Mouse (Mus musculus): Measurements from ENCODE around the gene Slu7. TPM values are rescaled to one million over a fixed set of nuclear protein-coding genes. Genes with fewer than 3 reads are reported as not detected.

Slu7 gene
- polyA plus RNA-seq, 1 experiment: 7.3 TPM

GRCm38 (mm10) chr11:43412771-43413451, 20.6 kb upstream of the Slu7 start:
- TF ChIP-seq GATA1 (IDR thresholded peaks at IDR 0.05; ENCODE audit: borderline replicate concordance, low read length) (no peak), FLI1 (IDR thresholded peaks at IDR 0.05; ENCODE audit: low read length) (no peak)
- Histone ChIP-seq H3K27me3 (replicated peaks) (no peaks in the 10 kb centered on the region), H3K36me3 (replicated peaks; ENCODE audit: low read length) (peaks cover 12% of the 10 kb centered on the region), H3K9me3 (no peaks in the 10 kb centered on the region), H3K4me1 (peaks cover 23% of the 10 kb centered on the region), H3K4me3 (replicated peaks) (no peak overlapping the region)

- TF ChIP-seq GATA1 (IDR thresholded peaks at IDR 0.05; ENCODE audit: borderline replicate concordance, low read length) (no peak), FLI1 (IDR thresholded peaks at IDR 0.05; ENCODE audit: low read length) (no peak)
- H3K9me3 ChIP-seq: no peaks in the 10 kb centered on the region
- H3K4me3 ChIP-seq (replicated peaks): no peak overlapping the region
- no peaks in the 10 kb centered on the region for H3K27me3 ChIP-seq (replicated peaks)
- peaks cover 49% of the 10 kb centered on the region for H3K36me3 ChIP-seq (replicated peaks; ENCODE audit: low read length)
- peaks cover 11% of the 10 kb centered on the region for H3K4me1 ChIP-seq
Measured at GRCm38 (mm10) chr11:43417201-43417600, 16.3 kb upstream of the Slu7 start.

- Histone ChIP-seq H3K4me3 (replicated peaks) (no peak overlapping the region), H3K36me3 (replicated peaks; ENCODE audit: low read length) (peaks cover 53% of the 10 kb centered on the region), H3K4me1 (peaks cover 34% of the 10 kb centered on the region), H3K27me3 (replicated peaks) (no peaks in the 10 kb centered on the region), H3K9me3 (no peaks in the 10 kb centered on the region)
- TF ChIP-seq FLI1 (IDR thresholded peaks at IDR 0.05; ENCODE audit: low read length): no peak
Measured at GRCm38 (mm10) chr11:43424386-43424785, 9.2 kb upstream of the Slu7 start.

- peaks cover 34% of the 10 kb centered on the region for H3K4me1 ChIP-seq
- peak overlapping the region; percentile 97 for H3K4me3 ChIP-seq (replicated peaks)
- TF ChIP-seq FLI1 (IDR thresholded peaks at IDR 0.05; ENCODE audit: low read length): no peak
- TF ChIP-seq GATA1 (IDR thresholded peaks at IDR 0.05; ENCODE audit: borderline replicate concordance, low read length): no peak
- no peaks in the 10 kb centered on the region for H3K9me3 ChIP-seq
- peaks cover 47% of the 10 kb centered on the region for H3K36me3 ChIP-seq (replicated peaks; ENCODE audit: low read length)
- H3K27me3 ChIP-seq (replicated peaks): no peaks in the 10 kb centered on the region
Measured at GRCm38 (mm10) chr11:43425166-43425709, 8.3 kb upstream of the Slu7 start.

GRCm38 (mm10) chr11:43425824-43426413, 7.6 kb upstream of the Slu7 start, which contains the start of gene Pttg1:
TSS of gene Pttg1 (minus strand) at chr11:43426251.
- Histone ChIP-seq H3K27me3 (replicated peaks) (no peaks in the 10 kb centered on the region), H3K4me1 (peaks cover 34% of the 10 kb centered on the region), H3K9me3 (no peaks in the 10 kb centered on the region), H3K36me3 (replicated peaks; ENCODE audit: low read length) (peaks cover 40% of the 10 kb centered on the region), H3K4me3 (replicated peaks) (peak within 1 kb of the TSS; percentile 97)
- no peak for TF ChIP-seq FLI1 (IDR thresholded peaks at IDR 0.05; ENCODE audit: low read length)
- TF ChIP-seq GATA1 (IDR thresholded peaks at IDR 0.05; ENCODE audit: borderline replicate concordance, low read length): no peak

GRCm38 (mm10) chr11:43426414-43426884, 7.1 kb upstream of the Slu7 start:
- Histone ChIP-seq H3K36me3 (replicated peaks; ENCODE audit: low read length) (peaks cover 36% of the 10 kb centered on the region), H3K4me1 (peaks cover 34% of the 10 kb centered on the region), H3K4me3 (replicated peaks) (peak overlapping the region; percentile 97), H3K27me3 (replicated peaks) (no peaks in the 10 kb centered on the region), H3K9me3 (no peaks in the 10 kb centered on the region)
- TF ChIP-seq GATA1 (IDR thresholded peaks at IDR 0.05; ENCODE audit: borderline replicate concordance, low read length) (no peak), FLI1 (IDR thresholded peaks at IDR 0.05; ENCODE audit: low read length) (no peak)

GRCm38 (mm10) chr11:43434024-43434407, 472 bp downstream of the Slu7 start:
- H3K36me3 ChIP-seq (replicated peaks; ENCODE audit: low read length): peaks cover 35% of the 10 kb centered on the region
- H3K4me3 ChIP-seq (replicated peaks): peak overlapping the region; percentile 95
- H3K9me3 ChIP-seq: no peaks in the 10 kb centered on the region
- H3K27me3 ChIP-seq (replicated peaks): no peaks in the 10 kb centered on the region
- H3K4me1 ChIP-seq: peaks cover 31% of the 10 kb centered on the region
- TF ChIP-seq GATA1 (IDR thresholded peaks at IDR 0.05; ENCODE audit: borderline replicate concordance, low read length): no peak
- no peak for TF ChIP-seq FLI1 (IDR thresholded peaks at IDR 0.05; ENCODE audit: low read length)

- TF ChIP-seq FLI1 (IDR thresholded peaks at IDR 0.05; ENCODE audit: low read length) (no peak), GATA1 (IDR thresholded peaks at IDR 0.05; ENCODE audit: borderline replicate concordance, low read length) (no peak)
- no peaks in the 10 kb centered on the region for H3K9me3 ChIP-seq
- no peak overlapping the region for H3K4me3 ChIP-seq (replicated peaks)
- H3K36me3 ChIP-seq (replicated peaks; ENCODE audit: low read length): peaks cover 99% of the 10 kb centered on the region
- H3K4me1 ChIP-seq: peaks cover 31% of the 10 kb centered on the region
- no peaks in the 10 kb centered on the region for H3K27me3 ChIP-seq (replicated peaks)
Measured at GRCm38 (mm10) chr11:43441121-43441520, 7.6 kb downstream of the Slu7 start.

- peaks cover 99% of the 10 kb centered on the region for H3K36me3 ChIP-seq (replicated peaks; ENCODE audit: low read length)
- no peaks in the 10 kb centered on the region for H3K27me3 ChIP-seq (replicated peaks)
- H3K4me3 ChIP-seq (replicated peaks): no peak overlapping the region
- H3K4me1 ChIP-seq: peaks cover 35% of the 10 kb centered on the region
- H3K9me3 ChIP-seq: no peaks in the 10 kb centered on the region
- TF ChIP-seq FLI1 (IDR thresholded peaks at IDR 0.05; ENCODE audit: low read length) (no peak), GATA1 (IDR thresholded peaks at IDR 0.05; ENCODE audit: borderline replicate concordance, low read length) (no peak)
Measured at GRCm38 (mm10) chr11:43443183-43443582, 9.6 kb downstream of the Slu7 start.

GRCm38 (mm10) chr11:43449916-43450315, 16.4 kb downstream of the Slu7 start:
- Histone ChIP-seq H3K9me3 (no peaks in the 10 kb centered on the region), H3K36me3 (replicated peaks; ENCODE audit: low read length) (peaks cover 34% of the 10 kb centered on the region), H3K4me1 (peaks cover 39% of the 10 kb centered on the region), H3K4me3 (replicated peaks) (no peak overlapping the region), H3K27me3 (replicated peaks) (no peaks in the 10 kb centered on the region)
- no peak for TF ChIP-seq FLI1 (IDR thresholded peaks at IDR 0.05; ENCODE audit: low read length)
- no peak for TF ChIP-seq GATA1 (IDR thresholded peaks at IDR 0.05; ENCODE audit: borderline replicate concordance, low read length)

All from megakaryocyte, embryonic 14.5 days (primary cell).